Mouse (Mus musculus): ENCODE measurements around the gene Fbxo24.
"Not testable (repeated sequence)": the region's sequence is repeated elsewhere in the genome, so short reads cannot be mapped to it uniquely, and the experiment has no call there.

Fbxo24 gene

GRCm38 (mm10) chr5:137641054-137641453 is 12.3 kb upstream of the Fbxo24 start, which contains the start of gene Sap25:
TSS of gene Sap25 (plus strand) at chr5:137641334.
- peak; percentile 29 to 30 for DNase-seq

- no peak for DNase-seq
Measured at GRCm38 (mm10) chr5:137639472-137639871, 10.7 kb upstream of the Fbxo24 start.

DNA sequence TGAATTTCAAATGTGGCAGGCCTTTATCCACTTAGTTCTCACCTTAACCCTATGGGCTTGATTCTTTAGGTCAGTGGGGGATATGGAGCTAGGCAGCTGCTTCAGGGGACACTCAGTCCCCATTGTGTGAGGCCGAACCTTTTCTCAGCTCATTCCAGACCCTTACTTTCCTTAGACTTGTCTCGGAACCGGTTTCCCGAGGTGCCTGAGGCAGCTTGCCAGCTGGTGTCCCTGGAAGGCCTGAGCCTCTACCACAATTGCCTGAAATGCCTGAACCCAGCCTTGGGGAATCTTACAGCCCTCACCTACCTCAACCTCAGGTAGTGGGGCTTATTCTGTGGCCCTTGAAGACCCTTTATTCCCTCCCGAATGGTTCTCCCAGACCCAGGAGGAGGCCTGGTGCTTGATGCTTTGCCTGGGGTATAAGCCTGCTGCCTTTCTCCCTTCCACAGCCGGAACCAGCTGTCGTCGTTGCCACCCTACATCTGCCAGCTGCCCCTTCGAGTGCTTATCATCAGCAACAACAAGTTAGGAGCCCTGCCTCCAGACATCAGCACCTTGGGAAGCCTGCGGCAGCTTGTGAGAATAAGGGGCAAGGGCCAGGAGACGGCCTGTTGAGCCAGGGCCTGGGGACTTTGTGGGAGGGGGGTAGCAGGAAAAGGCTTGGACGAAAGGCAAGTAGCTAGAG is 4.7 kb upstream of the Fbxo24 start:
- no peak for DNase-seq

DNA sequence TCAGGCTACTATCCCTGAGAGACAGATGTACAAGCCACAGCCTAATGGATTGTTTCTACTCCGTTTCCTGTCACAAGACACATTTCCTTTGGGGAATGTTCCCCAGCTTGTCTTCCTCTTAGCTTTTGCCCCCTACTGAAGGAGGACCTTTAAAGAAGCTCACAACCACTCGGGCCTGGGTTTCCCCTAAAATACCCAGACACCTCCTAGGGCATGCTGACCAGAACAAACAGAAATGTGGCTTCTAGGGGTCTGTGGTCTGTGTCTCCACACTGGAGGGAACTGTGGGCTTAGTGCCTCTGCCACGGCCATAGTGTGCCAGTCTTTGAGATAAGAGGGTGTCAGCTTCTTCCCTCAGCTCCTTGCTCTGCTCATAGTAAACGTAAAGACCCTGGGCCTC is 2.8 kb upstream of the Fbxo24 start:
- DNase-seq, result peak in 1 of 2 experiments; percentile 31

- peak; percentile 67 to 77 for DNase-seq
Measured at GRCm38 (mm10) chr5:137631171-137631570, 2.4 kb upstream of the Fbxo24 start.

DNA sequence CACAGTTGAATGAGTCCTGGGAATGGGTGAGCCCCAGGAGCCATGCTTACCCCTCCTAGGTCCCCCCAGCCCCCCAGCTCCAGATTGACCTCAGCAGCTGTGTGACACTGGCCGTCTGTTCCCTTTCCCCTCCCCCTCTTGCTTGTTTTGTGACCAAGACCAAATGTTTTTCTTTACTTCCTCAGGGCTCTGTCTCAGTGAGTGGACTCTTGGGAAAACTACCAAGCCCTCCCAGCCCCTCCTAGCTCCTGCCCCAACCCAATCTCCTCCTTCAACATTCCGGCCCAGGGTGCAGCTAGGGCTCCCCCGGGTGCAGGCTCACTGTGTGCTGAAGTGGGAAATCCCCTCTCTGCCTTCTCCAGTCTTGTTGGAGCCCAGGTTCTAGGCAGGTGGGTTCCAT is 1.8 kb upstream of the Fbxo24 start:
- DNase-seq, result peak; percentile 33 to 39

DNA sequence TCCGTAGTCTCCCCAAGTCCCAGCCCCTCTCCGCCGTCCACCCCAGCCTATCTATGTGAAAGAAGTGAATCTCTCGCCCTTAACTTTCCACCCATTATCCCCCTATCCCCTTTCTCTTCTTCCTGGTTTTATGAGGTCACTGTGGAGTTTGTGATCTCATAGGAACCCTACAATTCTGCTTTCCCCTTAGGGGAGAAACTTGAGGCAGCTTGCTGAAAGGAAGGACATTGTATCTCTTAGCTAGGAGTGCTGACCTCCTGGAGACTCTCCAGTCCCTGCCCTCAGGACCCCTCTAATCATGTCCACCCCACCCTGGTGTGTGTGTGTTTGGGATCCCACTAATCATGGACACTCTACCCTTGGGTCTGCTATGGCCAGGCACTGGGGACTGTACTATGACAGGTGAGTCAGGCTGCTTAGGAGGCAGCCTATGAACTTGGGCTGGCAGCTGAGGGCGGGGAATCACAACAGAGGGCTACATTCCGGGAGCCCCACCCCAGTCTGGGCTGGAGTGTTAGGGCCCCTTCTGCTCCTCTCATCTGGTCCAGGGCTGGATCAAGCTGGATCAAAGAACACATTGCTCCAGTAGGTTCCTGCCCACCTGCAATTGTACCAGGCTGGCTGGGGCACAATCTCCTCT is 1.2 kb upstream of the Fbxo24 start:
- DNase-seq, result peak in 1 of 2 experiments; percentile 43

- DNase-seq, result peak; percentile 79 to 81
Measured at GRCm38 (mm10) chr5:137629306-137629721, 512 bp upstream of the Fbxo24 start.

- DNase-seq, result no peak
Measured at GRCm38 (mm10) chr5:137627991-137628390, 811 bp downstream of the Fbxo24 start.

DNA sequence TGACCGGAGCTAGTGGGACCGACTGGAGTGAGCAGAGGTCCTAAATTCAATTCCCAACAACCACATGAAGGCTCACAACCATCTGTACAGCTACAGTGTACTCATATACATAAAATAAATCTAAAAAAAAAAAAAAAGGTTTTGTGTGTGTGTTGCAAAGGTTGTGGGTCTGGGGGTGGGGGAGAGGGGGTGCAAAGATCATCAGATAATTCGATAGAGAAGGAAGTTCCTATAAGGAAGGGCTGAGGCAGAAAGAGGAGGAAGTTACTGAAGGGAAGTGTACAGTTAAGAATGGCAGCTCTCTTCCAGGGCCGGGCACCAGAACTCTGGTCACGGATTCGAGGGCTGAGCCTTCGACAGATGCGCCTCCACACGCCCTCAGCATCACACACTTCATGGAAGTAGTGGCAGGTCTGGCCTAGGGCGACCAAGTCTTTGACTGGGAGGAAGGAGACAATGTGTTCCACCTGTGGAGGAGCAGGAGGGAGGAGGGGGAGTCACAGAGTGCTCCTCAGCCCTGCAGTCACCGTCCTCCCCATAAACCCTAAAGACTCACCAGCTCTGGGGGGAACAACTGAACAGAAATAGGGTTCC is 4.8 kb downstream of the Fbxo24 start:
- no peak for DNase-seq

GRCm38 (mm10) chr5:137615347-137615746 is 13.5 kb downstream of the Fbxo24 start:
- DNase-seq, result no peak

DNA sequence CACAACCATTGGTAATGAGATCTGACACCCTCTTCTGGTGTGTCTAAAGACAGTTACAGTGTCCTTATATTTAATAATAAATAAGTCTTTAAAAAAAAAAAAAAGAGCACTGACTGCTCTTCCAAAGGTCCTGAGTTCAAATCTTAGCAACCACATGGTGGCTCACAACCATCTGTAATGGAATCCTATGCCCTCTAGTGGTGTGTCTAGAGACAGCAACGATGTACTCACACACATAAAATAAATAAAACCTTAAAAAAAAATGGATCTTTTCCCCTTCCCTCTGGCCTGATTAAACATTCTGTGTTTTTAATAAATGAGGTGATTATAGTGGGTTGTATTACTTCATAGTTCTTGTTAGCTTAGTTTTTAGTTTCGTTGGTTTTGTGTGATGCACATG is 13.9 kb downstream of the Fbxo24 start:
- DNase-seq, result not testable (repeated sequence)

GRCm38 (mm10) chr5:137613550-137613949 is 15.3 kb downstream of the Fbxo24 start, which contains the start of gene Pcolce:
TSS of gene Pcolce (minus strand) at chr5:137613784.
- DNase-seq, result no peak

- no peak for DNase-seq
Measured at GRCm38 (mm10) chr5:137613076-137613475, 15.7 kb downstream of the Fbxo24 start.

DNA sequence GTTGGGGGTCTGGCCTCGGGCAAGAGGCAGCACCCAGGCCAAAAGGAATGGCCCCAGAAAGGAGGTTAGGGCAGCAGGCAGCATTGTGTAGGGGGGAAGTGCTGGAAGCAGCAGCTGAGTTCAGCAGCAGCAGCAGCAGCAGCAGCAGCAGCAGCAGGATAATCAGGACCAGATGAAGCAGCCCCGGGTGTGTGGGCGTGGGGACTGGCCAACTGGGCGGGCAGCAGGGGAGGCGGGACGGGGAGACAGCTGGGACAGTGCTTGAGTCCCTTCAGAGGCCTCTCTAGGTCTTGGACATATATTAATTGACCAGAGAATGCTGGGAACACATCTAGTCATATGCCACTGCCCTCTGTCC is 17.6 kb downstream of the Fbxo24 start:
- no peak for DNase-seq

DNA sequence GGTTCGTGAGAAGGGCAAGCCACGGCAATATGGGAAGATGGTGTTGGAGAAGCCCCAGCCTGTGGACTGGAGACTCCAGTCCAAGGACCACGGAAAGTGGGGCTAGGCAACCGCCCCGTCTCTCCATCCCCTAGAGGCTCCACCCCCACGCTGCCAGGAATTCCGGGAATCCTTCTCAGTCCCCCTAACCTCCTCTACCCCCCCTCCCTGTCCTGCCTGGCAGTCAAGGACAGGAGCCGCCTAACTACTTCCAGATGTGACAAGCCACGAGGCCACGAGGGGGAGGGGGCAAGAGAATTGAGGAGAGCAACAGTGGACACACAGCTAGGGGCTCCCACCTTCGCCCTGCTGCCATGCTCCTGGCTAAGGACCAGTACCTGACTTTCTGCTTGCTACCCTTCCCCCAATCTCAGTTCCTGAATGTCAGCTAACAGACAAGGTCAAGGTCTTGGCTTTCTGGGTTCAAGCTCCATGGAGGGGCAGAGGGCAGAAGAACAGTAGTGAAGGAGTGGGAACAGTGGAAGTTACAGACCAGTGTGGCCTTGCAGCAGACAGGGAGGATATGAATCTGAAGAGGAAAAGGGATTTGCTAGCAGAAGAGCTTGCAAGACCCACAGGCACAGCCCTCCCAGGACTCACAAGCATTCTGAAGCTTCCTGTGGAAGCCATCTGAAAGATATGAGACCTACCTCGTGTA is 18.1 kb downstream of the Fbxo24 start:
- DNase-seq, result no peak

DNA sequence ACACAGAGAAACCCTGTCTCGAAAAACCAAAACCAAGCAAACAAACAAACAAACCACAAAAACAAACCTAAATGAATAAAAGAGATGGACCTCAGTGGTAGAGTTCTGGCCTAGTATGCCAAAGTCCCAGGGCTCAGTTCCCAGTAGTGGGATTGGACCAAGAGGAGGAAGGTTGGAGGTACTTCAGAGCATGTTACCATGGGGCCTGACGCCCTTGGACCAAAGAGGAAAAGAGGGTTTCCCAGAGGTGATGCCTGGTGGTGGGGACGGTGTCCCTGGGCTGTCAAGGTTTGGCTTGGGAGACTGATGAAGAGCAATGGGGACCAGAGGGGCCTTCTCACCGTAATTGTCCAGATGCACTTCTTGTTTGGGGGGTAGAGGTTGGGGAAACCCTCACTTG is 18.7 kb downstream of the Fbxo24 start:
- no peak for DNase-seq

DNA sequence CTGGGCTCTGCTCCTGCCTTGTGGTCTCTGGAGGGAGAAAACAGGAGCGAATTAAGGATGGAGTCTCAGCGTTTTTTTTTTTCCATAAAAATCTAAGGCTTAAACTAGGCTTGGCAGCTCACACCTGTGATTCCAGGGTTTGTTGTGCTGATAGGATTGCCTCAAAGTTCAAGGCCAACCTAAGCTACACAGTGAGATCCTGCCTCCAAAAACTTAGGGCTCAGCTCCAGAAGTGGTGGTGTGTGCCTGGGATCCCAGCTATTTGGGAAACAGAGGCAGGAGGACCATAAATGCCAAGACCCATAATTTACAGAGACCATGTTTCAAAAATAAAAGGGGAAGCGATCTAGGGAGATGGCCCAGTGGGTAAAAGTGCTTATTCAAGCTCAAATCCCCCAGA is 19.5 kb downstream of the Fbxo24 start:
- no peak for DNase-seq

DNA sequence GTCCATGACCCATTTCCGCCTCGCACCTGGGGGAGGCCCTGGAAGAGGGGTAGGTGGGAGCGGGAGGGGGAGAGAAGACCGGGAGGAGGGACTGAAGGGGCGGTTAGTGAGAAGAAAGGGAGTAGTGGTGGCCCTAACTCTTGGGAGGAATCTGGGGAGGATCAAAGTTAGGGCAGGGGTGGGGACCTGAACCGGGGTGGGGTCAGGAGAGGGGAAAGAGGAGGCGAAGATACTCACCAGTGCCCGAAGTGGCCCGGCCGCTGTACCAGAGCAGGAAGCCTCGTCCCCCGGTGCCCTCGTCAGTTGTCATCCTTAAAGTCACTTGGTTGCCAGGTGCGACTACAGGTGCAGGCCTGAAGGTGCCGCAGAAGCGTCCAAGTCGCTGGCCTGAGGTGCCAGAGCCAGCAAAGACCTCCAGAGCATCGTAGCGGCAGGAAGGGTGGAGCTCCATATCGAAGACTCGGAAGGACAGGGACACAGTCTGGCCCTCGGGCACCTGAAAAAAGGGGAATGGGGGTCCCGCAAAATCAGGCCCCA is 20.1 kb downstream of the Fbxo24 start:
- DNase-seq, result no peak

DNA sequence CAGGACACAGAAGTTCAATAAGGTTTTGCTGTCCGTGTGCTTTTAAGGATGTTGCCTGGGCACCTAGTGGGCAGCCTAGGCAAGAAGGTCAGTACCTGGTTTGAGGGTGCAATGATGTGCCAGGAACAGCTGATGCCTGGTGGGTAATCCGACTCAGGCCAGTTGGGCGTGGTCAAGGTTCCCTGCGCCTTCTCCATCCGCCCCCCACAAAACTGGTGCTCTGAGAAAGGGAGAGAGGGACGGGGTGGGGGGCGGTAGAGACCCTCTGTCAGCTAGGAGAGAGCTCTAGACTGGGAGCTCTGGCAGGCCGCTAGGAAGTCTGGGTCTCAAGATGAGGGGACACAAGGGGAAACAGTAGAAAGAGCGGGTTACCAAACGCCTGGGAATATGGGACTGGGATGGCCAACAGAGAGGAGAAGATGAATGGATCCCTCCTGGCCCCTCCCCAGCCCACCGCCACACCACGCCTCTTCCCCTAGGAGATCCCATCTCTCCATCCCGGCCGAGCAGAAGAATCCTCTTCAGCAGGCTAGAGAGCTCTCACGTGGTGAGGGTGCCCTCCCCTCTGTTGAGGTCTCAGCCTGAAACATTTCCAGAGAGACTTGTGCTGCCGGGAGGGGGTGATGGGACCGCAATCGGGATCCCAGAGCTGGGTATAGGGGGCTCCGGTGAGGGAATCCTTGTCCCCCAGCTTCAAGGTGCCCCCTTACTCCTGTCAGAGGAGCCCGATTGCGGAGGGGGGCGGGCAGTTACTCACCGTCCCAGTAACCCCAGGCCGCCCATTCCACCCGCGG is 20.7 kb downstream of the Fbxo24 start:
- no peak for DNase-seq

DNA sequence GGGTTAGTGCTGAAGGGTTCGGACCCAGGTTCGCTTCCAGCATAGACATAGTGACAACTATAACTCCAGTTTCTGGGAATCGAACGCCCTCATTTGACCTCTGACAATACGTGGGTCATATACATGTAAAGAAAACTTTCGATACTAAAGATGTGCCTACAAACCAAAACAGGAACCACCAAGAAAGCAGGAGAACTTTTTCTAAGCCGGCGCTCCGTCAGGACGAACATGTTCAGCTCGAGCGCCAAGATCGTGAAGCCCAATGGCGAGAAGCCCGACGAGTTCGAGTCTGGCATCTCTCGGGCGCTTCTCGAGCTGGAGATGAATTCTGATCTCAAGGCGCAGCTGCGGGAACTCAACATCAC is 27.5 kb downstream of the Fbxo24 start:
- no peak for DNase-seq

GRCm38 (mm10) chr5:137600619-137601364 is 28.0 kb downstream of the Fbxo24 start, which contains the start of gene Mospd3:
TSS of gene Mospd3 (minus strand) at chr5:137601058.
- peak; percentile 95 to 98 for DNase-seq

All from spleen, adult 18-20 months (tissue).